14 mouse cellular contexts compared by ENCODE assay signal in the genomic region with DNA sequence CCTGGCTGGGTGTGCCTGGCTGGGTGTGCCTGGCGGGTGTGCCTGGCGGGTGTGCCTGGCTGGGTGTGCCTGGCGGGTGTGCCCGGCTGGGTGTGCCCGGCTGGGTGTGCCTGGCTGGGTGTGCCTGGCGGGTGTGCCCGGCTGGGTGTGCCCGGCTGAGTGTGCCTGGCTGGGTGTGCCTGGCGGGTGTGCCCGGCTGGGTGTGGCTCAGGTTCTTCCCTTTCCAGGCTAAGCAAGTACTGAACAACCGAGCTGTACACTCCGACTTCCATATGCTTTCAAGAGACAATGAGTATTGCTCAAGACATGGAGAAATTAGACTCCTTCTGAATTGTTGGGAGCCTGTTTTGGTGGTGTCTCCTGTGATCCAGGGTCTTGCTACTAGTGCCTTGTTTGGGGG.
"Had no signal": no experiment of that assay in that cellular context is flagged by ENCODE, and none has a peak within 500 bp of the region (broad histone marks: within the 10 kb centered on the region; RNA-seq: fewer than 3 reads in every experiment).

No protein-coding gene starts in this region.

- DNase-seq: kidney, adult 8-10 months; kidney, postnatal 25 days; layer of hippocampus, adult 9-11 months; layer of hippocampus, postnatal 36 days; lung, embryonic 14.5 days; lung, postnatal 10 days; lung, postnatal 4 days; midbrain, embryonic 14.5 days; right cerebral cortex, adult 18-20 months; thymus, postnatal 4 days had no signal

- H3K4me2 ChIP-seq: limb, embryonic 15.5 days; lung, embryonic 14.5 days; neural tube, embryonic 15.5 days had no signal

- H3K9ac ChIP-seq: limb, embryonic 15.5 days; lung, embryonic 14.5 days; neural tube, embryonic 15.5 days had no signal

- H3K27me3 ChIP-seq: limb, embryonic 15.5 days; neural tube, embryonic 15.5 days had no signal

- H3K36me3 ChIP-seq: neural tube, embryonic 15.5 days had no signal

- H3K4me3 ChIP-seq: limb, embryonic 15.5 days; midbrain, embryonic 10.5 days; myocyte; neural tube, embryonic 15.5 days had no signal

- H3K9me3 ChIP-seq: limb, embryonic 15.5 days; midbrain, embryonic 10.5 days; neural tube, embryonic 15.5 days had no signal

- H3K27ac ChIP-seq: limb, embryonic 15.5 days; midbrain, embryonic 10.5 days; neural tube, embryonic 15.5 days had no signal
